Mouse (Mus musculus) adipocyte (in vitro differentiated cells): Measurements from ENCODE around the gene Prkg2.

Experiments
- DNase-seq: peaks from one replicate; pipeline ENCODE4 v3.0.0-alpha.2; 2016; ENCODE audit warnings: low spot score

Gene Prkg2

DNA sequence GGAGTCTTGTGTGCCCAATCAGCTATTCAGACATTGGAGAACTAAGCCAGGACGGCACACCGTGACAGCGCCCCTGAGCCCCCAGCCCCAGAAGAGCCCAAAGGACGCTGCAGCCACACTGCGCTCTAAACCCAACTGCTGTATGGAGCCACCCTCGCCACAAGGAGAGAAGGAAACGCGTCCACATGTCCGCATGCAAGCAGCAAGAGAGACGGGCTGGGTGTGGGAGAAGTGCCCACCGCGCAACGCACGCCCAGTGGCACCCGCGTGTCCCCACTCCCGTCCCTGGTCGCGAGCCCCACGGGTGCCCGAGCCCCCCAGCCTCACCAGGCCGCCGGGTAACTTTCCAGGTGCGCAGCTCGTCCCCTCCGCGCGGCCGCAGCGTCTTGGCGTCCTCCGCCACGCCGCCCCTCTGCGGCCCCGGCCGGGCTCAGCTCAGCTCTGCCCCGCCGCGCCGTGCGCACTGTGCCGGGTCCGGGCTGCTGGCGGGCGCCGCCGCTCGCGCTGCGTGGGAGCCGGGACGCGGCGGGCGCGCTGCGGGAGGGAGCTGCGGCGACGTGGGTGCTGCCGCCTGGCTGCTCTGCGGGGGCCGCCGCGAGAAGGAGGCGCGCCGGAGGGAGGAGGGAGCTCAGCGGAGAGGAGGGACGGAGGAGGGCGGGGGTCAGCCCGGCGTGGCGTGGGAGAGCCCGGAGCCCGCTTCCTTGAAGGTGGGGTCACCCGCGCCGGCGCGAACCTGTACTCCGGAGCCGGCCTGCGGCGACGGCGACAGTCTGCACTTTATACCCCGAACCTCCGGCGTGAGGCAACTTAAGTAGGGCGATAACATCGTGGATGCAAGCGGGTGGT, at the start of gene Prkg2:
Prkg2 (minus strand) TSS at position 756 of the 846 bp plus-strand sequence.
- no peak for DNase-seq

GRCm38 (mm10) chr5:99083955-99084354, 46.8 kb upstream of the Prkg2 start:
- no peak for DNase-seq

- DNase-seq, result no peak
These were observed 41.2 kb upstream of the Prkg2 start for GRCm38 (mm10) chr5:99078375-99078774.

- no peak for DNase-seq
These were observed 31.2 kb upstream of the Prkg2 start for GRCm38 (mm10) chr5:99068391-99068790.

GRCm38 (mm10) chr5:99062582-99062981, 25.4 kb upstream of the Prkg2 start:
- DNase-seq, result no peak

DNA sequence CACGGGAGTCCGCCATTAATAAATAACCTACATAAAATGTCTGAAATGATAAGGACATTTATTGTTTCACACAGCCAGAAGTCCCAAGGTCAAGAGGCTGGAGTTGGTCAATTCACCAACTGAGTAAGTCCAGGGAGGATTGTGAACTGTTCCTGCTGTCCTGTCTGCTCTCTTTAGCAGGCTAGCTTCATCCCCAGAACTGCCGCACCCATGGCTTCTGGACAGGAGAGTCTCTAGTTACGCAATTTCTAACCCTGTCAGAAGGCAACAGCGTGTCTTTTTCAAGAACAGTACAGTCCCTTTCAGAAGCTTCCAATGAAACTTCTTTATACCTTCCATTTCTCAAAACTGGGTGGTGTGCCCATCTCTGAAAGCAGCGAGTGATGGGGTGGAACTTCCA, 1.9 kb upstream of the Prkg2 start:
- no peak for DNase-seq

GRCm38 (mm10) chr5:99037442-99037811, 276 bp upstream of the Prkg2 start:
- DNase-seq, result no peak

DNA sequence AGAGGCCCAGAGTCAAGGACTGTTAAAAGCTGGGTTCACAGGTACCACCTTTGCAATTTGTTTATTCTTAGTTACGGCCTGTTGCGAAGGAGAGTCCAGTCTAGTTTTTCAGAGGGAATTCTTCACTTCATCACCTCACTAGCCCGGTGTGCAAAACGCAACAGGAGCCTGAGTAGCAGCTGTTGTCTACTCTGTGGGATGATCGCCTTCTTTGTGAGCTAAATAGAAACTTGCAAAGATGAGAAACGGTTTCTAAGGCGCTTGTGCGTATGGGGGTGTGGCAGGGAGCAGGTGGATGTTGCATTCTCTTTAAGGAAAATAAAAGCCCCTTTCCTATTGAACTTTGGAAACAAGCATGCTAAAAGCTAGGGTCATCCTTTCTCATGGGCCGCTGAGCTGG, 1.2 kb downstream of the Prkg2 start:
- no peak for DNase-seq

GRCm38 (mm10) chr5:99031551-99032149, 5.5 kb downstream of the Prkg2 start:
- DNase-seq, result no peak

DNA sequence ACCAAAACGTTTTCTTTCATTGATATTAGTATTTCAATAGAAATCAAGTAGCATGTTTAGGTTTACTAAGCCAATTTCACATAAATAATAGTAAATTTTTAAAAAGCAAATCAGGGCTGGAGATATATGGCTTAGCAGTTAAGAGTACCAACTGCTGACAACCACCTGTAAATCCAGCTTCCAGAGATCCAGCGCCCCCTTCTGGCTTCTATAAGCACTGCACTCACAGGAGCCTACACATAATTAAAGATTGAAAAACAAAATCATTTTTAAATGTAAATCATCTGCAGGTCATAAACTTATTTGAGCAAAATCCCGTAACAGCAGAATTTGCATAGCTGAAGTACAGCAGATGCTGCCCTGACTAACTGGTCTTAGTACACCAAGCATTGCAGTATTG, 10.8 kb downstream of the Prkg2 start:
- DNase-seq, result no peak

- DNase-seq, result no peak
These were observed 17.4 kb downstream of the Prkg2 start for GRCm38 (mm10) chr5:99019709-99020108.

DNA sequence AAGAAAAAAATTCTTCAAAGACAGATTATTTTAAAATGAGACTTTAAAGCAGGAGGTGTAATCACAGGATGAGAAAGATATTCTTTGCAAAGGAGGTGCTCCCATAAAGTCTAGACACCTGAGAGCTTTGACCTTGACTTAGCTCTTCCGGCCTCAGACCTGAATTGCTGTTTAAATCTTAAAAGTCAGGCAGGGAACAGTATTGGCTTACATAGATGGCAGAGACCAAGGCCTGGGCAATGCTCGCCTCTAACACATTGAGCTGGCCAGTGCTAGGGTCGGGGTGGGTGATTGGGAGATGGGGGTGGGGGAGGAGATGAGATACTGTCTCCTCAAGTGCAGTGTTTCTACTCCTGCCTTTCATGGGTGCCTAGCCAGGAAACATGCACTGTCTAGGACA, 22.0 kb downstream of the Prkg2 start:
- DNase-seq, result no peak

DNA sequence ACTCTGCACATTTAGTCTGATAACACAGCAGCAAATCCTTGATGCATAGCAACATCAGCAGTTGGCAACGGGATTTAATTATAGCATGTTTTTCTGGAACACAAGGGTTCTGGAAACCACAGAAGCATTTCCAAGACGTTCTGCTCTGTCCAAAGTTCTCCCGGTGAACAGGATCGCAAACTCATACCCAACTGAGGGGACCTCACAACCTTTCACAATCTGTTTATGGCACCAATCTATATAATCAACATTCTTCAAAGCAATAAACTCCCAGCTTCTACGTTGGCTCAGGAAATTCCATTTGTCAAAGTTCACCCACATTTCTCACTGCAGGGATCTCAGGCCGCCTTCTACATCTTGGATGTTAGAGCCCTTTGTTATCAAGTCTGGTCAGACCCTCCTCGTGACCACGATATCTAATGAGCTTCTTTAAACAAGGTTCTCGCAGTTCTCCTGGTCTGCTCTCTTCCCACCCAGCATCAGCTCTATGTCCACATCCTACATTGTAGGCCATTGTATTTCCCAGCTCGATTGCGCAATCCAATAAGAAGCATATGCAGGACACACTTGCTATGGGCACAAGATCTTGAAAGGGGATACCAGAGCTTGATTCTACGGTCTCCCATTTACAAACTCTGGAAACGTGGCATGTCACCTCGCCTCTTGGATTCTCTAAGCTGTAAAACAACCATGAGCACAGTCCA, 26.6 kb downstream of the Prkg2 start:
- DNase-seq, result no peak

- no peak for DNase-seq
These were observed 39.0 kb downstream of the Prkg2 start for GRCm38 (mm10) chr5:98998104-98998503.

- peak; percentile 5 for DNase-seq
These were observed 41.4 kb downstream of the Prkg2 start for GRCm38 (mm10) chr5:98995767-98996166.

DNA sequence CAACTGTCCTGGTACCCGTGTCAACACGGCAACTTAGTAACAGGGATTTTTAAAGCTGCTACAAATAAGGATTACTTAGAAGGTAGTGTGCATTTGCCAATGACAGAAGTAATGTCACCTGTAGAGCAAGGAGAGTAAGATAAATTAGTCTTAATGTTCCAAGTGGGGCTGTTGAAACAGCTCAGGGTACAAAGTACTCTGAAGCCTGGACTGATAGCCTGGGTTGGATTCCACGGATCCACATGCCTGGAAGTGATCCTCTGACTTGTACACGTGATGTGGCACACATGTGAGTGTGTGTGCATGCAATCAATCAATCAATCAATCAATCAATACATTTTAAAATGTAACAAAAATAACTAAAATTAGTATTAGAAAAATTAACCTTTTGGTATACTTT, 45.6 kb downstream of the Prkg2 start:
- DNase-seq, result no peak

DNA sequence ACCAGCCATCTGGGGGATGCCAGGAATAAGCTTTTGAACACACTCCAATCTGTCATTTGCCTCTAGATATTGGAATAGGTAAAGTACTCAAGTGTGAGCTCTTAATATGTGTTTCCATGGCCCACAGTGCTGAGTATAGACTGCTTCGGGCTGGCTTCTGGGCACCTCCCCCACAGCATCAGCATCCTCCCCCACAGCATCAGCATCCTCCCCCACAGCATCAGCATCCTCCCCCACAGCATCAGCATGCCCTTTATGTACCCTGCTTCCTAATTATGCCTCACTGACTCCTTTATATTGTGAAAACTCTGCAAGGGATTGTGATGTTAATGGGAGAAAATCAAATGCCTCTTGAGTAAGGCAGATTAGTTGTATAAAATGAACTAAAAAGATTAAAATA, 49.5 kb downstream of the Prkg2 start:
- no peak for DNase-seq

GRCm38 (mm10) chr5:98987116-98987515, 50.0 kb downstream of the Prkg2 start:
- no peak for DNase-seq

DNA sequence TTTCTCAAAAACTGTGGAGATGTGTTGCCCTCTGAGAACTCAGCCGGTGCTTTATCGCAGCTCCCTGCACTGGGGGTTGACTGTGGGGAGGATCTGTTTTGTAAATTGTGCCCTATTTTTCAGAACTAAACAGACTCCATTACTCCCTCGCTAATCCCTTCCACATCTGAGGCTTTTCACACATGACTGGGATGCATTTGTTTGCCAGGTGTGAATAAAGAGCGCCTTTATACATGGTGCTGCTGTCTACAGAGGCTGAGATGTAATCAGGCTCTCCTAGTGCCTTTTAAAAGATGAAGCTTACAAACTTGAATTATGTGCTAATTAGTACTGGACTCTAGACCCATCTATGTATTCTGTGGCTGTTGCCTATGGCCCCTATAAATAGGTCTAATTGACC, 50.7 kb downstream of the Prkg2 start:
- DNase-seq, result no peak

- DNase-seq, result no peak
These were observed 51.1 kb downstream of the Prkg2 start for GRCm38 (mm10) chr5:98986011-98986410.

DNA sequence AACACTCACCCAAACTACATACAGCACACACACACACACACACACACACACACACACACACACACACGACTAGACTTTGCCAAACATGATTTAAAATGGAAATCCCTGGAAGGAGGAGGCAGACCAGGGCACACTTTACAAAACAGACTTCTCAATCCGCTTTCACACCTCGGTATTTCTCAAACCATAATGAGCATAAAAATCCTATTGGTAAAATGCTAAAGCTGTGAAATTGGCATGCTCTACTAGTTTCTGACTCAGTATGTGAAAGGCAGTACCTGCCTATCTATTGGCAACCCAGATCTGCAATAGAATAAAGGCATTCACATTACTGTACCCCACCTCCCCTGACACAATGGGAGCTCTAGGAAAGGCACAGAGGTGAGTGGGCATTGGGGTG, 52.1 kb downstream of the Prkg2 start:
- no peak for DNase-seq

DNA sequence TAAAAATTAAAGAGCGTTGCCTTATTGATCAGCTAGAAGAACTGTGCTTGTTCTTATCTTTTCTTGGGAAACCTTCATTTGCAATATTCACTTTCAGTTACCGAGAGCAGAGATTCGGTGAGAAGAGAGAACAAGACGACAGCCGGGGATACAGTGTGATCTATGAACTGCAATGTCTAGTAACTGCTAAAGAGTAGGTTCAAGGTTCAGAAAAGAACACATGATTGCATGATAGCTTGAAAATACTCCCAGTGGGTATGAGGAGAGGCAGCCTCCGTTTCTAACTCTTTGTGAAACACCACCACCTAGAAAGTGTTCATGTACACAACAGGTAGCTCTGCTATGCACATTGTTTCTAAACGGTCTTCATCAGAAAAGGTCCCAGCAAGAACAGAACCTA, 55.8 kb downstream of the Prkg2 start:
- DNase-seq, result no peak

- DNase-seq, result no peak
These were observed 58.8 kb downstream of the Prkg2 start for GRCm38 (mm10) chr5:98978316-98978715.
